Mouse (Mus musculus) ovary, adult 18-20 months (tissue): ENCODE data around the gene Fgfr1op.
"Not testable (repeated sequence)": the region's sequence is repeated elsewhere in the genome, so short reads cannot be mapped to it uniquely, and the experiment has no call there.

Source experiments
- DNase-seq: peaks from one replicate; pipeline ENCODE4 v3.0.0; 2022; ENCODE audit warnings: low spot score, mixed read lengths

Fgfr1op gene

DNA sequence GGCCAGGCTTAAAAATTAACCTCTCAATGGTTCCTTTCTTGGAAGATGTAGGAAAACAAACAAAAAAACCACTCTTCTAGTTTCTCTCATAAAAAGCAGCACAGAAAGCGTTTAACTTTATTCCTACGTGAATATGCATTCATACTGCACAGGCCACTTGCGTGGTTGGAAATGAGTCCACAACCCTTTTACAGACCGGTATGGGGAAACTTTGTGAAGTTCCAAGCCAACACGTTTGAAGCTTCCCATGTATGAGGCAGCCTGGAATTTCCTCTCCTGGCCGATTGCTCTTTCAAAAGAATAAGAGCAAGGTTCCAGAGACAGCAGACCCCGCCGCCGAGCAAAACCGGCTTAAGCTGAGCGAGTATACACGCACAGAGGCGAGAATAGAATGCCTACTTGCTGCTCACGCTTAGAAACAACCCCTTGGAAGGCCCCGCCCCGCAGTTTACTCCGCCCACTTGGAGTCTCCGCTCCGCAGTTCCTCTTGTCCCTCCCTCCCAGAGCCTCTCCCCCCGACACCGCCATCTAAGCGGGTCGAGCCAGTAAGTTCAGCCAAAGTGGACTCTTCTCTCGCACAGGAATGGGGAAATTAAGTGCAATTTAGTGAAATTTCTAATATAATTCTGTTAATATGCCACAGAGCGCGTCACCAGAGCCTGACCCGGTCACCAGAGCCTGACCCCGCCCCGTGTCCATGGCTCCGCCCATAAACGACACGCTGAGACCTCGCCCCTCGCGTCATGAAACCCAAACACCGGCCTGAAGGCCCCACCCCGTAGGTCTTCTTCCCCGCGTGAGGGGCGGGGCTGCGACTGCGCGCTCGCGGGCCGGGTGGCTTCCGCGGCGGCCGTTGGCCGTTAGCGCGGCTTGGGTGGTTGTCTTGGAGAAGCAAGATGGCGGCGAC is at the start of gene Fgfr1op:
TSS of gene Fgfr1op (plus strand) at position 801 of the 907 bp plus-strand sequence.
- not testable (repeated sequence) for DNase-seq

DNA sequence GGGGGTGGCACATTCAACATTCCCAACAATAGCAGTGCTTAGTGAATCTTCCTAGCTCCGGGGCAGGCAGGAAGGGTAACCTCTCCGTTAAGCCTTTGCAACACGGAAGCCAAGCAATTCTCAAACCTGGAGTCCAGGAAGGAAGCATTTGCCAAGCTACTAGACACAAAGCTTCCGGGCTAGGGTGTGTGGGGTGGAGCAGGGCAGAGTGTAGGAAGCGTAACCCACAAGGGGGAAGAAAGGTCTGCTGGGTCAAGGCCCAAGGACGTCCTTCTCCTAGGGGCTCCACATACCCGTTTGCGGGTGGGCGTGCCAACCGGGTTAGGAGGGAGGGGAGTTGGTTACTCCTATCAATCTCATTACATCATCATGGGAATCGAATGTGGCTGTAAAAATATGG is 48.9 kb upstream of the Fgfr1op start:
- not testable (repeated sequence) for DNase-seq

GRCm38 (mm10) chr17:8116928-8117327 is 48.4 kb upstream of the Fgfr1op start:
- DNase-seq, result not testable (repeated sequence)

DNA sequence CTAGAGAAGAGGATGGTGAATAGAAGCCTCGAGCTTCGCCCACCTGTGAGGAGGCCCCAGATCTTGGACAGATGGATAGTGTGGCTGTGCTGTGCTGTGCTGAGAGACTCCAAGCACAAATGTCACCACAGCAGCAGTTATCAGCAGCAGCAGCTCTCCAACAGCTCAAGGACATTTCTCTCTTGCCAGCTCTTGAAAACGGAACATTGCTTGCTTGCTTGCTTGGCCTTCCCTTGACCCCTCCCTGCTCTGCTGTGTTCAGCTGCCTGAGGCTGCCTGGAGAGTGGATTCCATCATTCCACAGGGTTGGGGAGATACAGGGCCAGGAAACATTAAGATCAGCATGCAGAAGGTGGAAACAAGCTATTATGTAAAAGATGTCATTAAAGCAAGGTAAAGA is 42.3 kb upstream of the Fgfr1op start:
- DNase-seq, result not testable (repeated sequence)

- DNase-seq, result not testable (repeated sequence)
Measured at GRCm38 (mm10) chr17:8124586-8124985, 40.7 kb upstream of the Fgfr1op start.

DNA sequence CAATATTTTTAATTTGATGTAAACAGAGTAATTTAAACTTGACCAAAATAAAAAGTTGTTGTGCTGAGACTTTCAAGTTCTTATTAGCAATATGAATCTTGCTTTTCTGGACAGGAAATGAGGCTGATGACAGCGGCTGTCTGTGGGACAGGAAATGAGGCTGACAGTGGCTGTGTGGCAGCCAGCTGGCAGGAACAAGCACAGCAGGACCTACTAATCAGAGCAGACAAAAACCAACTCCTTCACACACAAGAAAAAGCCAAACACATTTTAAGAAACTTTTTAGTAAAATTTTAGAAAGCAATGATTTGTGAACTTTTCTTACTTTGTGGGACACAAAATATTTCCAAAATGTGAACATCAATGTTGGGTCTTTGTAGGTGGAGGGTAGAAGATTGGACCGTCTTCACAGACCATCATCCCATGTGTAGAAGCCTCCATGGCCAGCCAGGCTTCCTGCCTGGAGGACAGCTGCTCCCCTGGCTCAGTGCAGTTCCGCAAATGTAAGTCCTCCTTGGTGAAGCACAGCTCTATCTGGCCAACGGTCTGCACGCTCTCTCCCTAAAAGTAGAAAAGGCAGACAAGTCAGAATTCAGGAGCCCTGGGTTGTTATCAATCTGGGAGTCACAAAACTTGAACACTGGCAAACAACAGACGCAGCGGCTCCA is 36.8 kb upstream of the Fgfr1op start:
- not testable (repeated sequence) for DNase-seq

- not testable (repeated sequence) for DNase-seq
Measured at GRCm38 (mm10) chr17:8129578-8129977, 35.7 kb upstream of the Fgfr1op start.

- not testable (repeated sequence) for DNase-seq
Measured at GRCm38 (mm10) chr17:8130849-8131248, 34.5 kb upstream of the Fgfr1op start.

DNA sequence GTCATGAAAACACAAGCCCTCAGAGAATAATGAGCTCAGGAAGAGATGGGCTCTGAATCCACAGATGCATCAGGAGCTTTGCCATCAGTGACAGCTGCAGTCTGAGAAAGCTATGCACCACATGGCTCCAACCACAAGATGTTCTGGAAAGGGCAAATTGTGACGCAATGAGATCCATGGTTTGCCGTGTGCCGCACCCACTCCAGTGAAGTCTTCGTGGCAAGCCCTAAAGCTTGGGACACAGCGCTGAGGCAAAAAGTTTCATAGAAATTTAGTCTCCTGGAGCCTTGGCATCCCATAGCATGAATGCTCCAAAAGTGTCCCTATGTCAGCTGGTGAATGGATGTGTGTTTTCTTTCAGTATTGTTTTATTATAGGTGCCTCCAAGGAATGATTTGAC is 27.2 kb upstream of the Fgfr1op start:
- DNase-seq, result not testable (repeated sequence)

GRCm38 (mm10) chr17:8140210-8140609 is 25.1 kb upstream of the Fgfr1op start:
- DNase-seq, result not testable (repeated sequence)

DNA sequence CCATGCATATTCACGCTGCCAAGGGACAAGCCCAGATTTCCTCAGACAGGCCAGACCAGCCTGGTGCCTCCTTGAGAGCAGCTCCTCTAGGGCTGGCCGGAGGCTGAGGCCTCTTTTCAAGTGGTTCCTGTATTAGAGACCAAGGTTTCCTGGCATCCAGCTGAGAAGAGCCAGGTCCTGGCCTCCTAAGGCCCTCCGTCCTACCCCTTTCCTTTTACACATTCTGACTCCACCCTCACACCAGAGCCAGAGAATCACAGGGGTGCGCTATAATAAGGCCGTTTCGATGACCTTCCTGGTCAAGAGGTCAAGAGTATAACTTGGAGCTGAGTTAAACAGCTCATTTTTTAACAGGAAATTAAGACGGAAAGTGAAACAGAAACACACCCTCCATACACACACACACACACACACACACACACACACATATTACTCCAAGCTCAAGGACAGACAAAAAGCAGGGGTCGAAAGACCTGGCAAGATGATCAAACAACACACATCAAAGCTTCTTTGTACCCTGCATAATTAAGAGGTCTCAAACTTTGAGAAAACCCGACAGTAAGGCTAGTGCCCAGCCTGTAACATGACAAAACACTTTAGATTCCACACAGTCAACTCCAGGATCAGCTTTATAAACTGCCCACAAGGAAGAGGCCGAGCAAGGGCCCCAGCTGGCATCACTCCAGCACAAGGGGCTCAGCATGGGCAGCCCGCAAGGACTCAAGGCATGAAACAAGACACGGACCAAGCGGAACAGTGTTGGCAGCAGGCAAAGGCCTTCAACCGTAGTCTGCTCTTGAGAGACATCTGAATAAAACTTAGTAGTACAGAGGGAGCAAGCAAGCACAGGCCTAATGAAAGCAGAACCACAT is 21.3 kb upstream of the Fgfr1op start:
- DNase-seq, result not testable (repeated sequence)

- not testable (repeated sequence) for DNase-seq
Measured at GRCm38 (mm10) chr17:8146931-8147330, 18.4 kb upstream of the Fgfr1op start.

GRCm38 (mm10) chr17:8147439-8148316 is 17.6 kb upstream of the Fgfr1op start, which contains the start of the genes Gm49673 and Rnaset2a:
Gene Gm49673 (minus strand): TSS chr17:8147788.
Gene Rnaset2a (minus strand): TSS chr17:8148097.
- peak; percentile 15 for DNase-seq

GRCm38 (mm10) chr17:8155010-8155409 is 10.3 kb upstream of the Fgfr1op start:
- DNase-seq, result not testable (repeated sequence)

- not testable (repeated sequence) for DNase-seq
Measured at GRCm38 (mm10) chr17:8155982-8156381, 9.3 kb upstream of the Fgfr1op start.

DNA sequence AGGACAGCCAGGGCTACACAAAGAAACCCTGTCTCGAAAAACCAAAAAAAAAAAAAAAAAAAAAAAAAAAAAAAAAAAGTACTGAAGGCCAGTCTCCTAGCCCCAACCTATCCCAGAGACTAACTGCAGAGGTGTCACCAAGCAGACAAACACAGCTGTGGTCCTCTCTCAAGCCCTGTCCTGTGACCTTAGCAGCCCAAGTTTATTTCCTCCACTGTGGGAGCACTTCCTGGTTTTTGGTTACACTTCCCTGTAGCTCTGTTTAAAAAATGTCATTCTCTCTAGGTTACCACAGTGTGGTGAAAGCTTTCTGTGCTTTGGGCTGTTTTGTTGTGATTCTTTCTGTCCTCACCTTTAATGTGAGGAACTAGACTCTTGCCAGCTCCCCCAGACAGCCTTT is 6.7 kb upstream of the Fgfr1op start:
- DNase-seq, result not testable (repeated sequence)

GRCm38 (mm10) chr17:8160969-8161368 is 4.3 kb upstream of the Fgfr1op start:
- not testable (repeated sequence) for DNase-seq

- not testable (repeated sequence) for DNase-seq
Measured at GRCm38 (mm10) chr17:8165608-8165945, 276 bp downstream of the Fgfr1op start.

- not testable (repeated sequence) for DNase-seq
Measured at GRCm38 (mm10) chr17:8165977-8166376, 676 bp downstream of the Fgfr1op start.

GRCm38 (mm10) chr17:8166454-8166853 is 1.2 kb downstream of the Fgfr1op start:
- DNase-seq, result not testable (repeated sequence)

GRCm38 (mm10) chr17:8167436-8167835 is 2.1 kb downstream of the Fgfr1op start:
- DNase-seq, result not testable (repeated sequence)
